Mouse (Mus musculus) MEL (cell line): ENCODE measurements around the gene Mkrn1. TPM values are rescaled to one million over a fixed set of nuclear protein-coding genes. Genes with fewer than 3 reads are reported as not detected.

Experiments
- DNase-seq: peaks from one replicate; pipeline ENCODE4 v3.0.0; 2011; ENCODE audit warnings: low read depth, low spot score
- H3K27ac ChIP-seq: 2 replicates; pipeline ENCODE4 v1.5.1; 2012; ENCODE audit warnings: low read depth, mild to moderate bottlenecking, control low read depth, low read length, moderate library complexity; ENCODE audit not compliant: control insufficient read depth
- H3K27me3 ChIP-seq, 2 experiments: fragments of 150-350 bp in 1 of 2; sonication (generic) in 1 of 2; 2 replicates each; pipeline ENCODE4 v1.6.1; 2012; ENCODE audit warnings: low read length in 2 of 2, mild to moderate bottlenecking in 2 of 2, improper control_type of control experiment in 1 of 2, moderate library complexity in 1 of 2; ENCODE audit not compliant: insufficient read depth in 2 of 2, control insufficient read depth in 1 of 2
- H3K36me3 ChIP-seq, 2 experiments: 2 replicates each; pipeline ENCODE4 v1.6.1; 2012 to 2014; ENCODE audit warnings: low read length in 2 of 2, improper control_type of control experiment in 1 of 2, inconsistent platforms in 1 of 2, mild to moderate bottlenecking in 1 of 2; ENCODE audit not compliant: insufficient read depth in 2 of 2, control insufficient read depth in 1 of 2
- H3K4me1 ChIP-seq, 2 experiments: fragments of 150-350 bp in 1 of 2; sonication (generic) in 1 of 2; 2 replicates each; pipeline ENCODE4 v1.6.1; 2012; ENCODE audit warnings: low read length in 2 of 2, improper control_type of control experiment in 1 of 2, mild to moderate bottlenecking in 1 of 2; ENCODE audit not compliant: insufficient read depth in 2 of 2, control insufficient read depth in 1 of 2
- H3K4me3 ChIP-seq, 2 experiments: fragments of 150-350 bp in 1 of 2; sonication (generic) in 1 of 2; 2 replicates each; pipeline ENCODE4 v1.5.1; 2012; ENCODE audit warnings: low read depth in 2 of 2, low read length in 2 of 2, mild to moderate bottlenecking in 2 of 2, moderate library complexity in 2 of 2, control low read depth in 1 of 2, improper control_type of control experiment in 1 of 2; ENCODE audit not compliant: control insufficient read depth in 1 of 2, insufficient read depth in 1 of 2
- H3K79me2 ChIP-seq: 2 replicates; pipeline ENCODE4 v1.6.1; 2012; ENCODE audit warnings: mild to moderate bottlenecking, low read length, moderate library complexity; ENCODE audit not compliant: control insufficient read depth, poor library complexity, insufficient read depth
- H3K9ac ChIP-seq: 2 replicates; pipeline ENCODE4 v1.6.1; 2012; ENCODE audit warnings: low read depth, mild to moderate bottlenecking, control low read depth, low read length, moderate library complexity; ENCODE audit not compliant: control insufficient read depth, poor library complexity, severe bottlenecking
- H3K9me3 ChIP-seq: fragments of 150-350 bp; sonication (generic); replicated peaks from 2 replicates; pipeline ENCODE4 v1.6.1; 2012; ENCODE audit warnings: mild to moderate bottlenecking, low read length, improper control_type of control experiment, moderate library complexity; ENCODE audit not compliant: insufficient read depth
- EP300 ChIP-seq, 2 experiments: IDR thresholded peaks; 2 replicates each; pipeline ENCODE4 v1.6.1; 2011; ENCODE audit warnings: improper control_type of control experiment in 2 of 2, low read length in 2 of 2, low read depth in 1 of 2, mild to moderate bottlenecking in 1 of 2
- GATA1 ChIP-seq: IDR thresholded peaks from 2 replicates; pipeline ENCODE4 v1.6.1; 2011; ENCODE audit warnings: low read depth, low read length, improper control_type of control experiment
- KAT2A ChIP-seq: conservative IDR thresholded peaks from 2 replicates; pipeline ENCODE4 v1.6.1; 2012; ENCODE audit warnings: low read depth, low read length, improper control_type of control experiment, inconsistent platforms
- MAX ChIP-seq: IDR thresholded peaks from 2 replicates; pipeline ENCODE4 v1.6.1; 2011; ENCODE audit warnings: low read length, improper control_type of control experiment
- MYC ChIP-seq: IDR thresholded peaks from 2 replicates; pipeline ENCODE4 v1.6.1; 2011; ENCODE audit warnings: low read depth, mild to moderate bottlenecking, low read length, improper control_type of control experiment, moderate library complexity
- RCOR1 ChIP-seq: IDR thresholded peaks from 2 replicates; pipeline ENCODE4 v1.6.1; 2012; ENCODE audit warnings: low read depth, mild to moderate bottlenecking, inconsistent platforms, low read length, improper control_type of control experiment
- SIN3A ChIP-seq: IDR thresholded peaks from 2 replicates; pipeline ENCODE4 v1.6.1; 2012; ENCODE audit warnings: low read length, improper control_type of control experiment, inconsistent platforms
- SMC3 ChIP-seq: IDR thresholded peaks from 2 replicates; pipeline ENCODE4 v1.6.1; 2011; ENCODE audit warnings: low read depth, low read length, improper control_type of control experiment
- TCF12 ChIP-seq: IDR thresholded peaks from 2 replicates; pipeline ENCODE4 v1.6.1; 2014; ENCODE audit warnings: low read depth, mild to moderate bottlenecking, inconsistent platforms, low read length, improper control_type of control experiment, moderate library complexity
- ZC3H11A ChIP-seq: IDR thresholded peaks from 2 replicates; pipeline ENCODE4 v1.6.1; 2012; ENCODE audit warnings: low read depth, mild to moderate bottlenecking, inconsistent platforms, low read length, improper control_type of control experiment
- polyA plus RNA-seq, 2 experiments: library from polyadenylated mRNA; stranded (reverse) in 1 of 2; unstranded in 1 of 2; fragments of >175 nt in 1 of 2; fragments of >200 nt in 1 of 2; gene quantifications; 2 replicates each; pipeline versions ENCODE4 v1.2.1 to v1.2.4; 2012; ENCODE audit warnings: low replicate concordance in 2 of 2, low read depth in 1 of 2; ENCODE audit not compliant: insufficient read length in 2 of 2, insufficient read depth in 1 of 2, missing spikeins in 1 of 2
- total RNA-seq: library from RNA; depleted of rRNA; stranded (reverse); fragments of 300-350 nt; gene quantifications from 2 replicates; pipeline ENCODE4 v1.2.3, GENCODE M21; 2012

Mkrn1 gene
- total and polyA plus RNA-seq, 3 experiments: 57.4 to 58.1 TPM; not detected in 1

DNA sequence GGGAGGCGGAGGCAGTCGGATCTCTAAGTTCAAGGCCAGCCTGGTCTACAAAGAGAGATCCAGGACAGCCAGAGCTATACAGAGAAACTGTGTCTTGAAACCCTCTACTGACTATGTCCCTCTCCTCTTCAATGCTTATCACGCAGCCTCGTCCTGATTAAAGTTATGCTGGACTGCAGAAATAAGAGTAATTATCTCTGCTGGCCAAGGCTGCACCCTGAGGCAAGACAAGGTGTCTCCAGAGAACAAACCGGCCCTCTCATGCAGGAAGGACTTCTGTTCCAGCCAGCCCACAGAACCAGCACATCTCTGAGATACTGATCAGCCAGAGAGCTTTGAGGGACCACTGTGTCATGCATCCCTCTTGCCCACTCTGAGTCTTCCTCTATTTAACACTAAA lies 15.6 kb upstream of the Mkrn1 start:
- H3K27ac ChIP-seq: no peak overlapping the region

DNA sequence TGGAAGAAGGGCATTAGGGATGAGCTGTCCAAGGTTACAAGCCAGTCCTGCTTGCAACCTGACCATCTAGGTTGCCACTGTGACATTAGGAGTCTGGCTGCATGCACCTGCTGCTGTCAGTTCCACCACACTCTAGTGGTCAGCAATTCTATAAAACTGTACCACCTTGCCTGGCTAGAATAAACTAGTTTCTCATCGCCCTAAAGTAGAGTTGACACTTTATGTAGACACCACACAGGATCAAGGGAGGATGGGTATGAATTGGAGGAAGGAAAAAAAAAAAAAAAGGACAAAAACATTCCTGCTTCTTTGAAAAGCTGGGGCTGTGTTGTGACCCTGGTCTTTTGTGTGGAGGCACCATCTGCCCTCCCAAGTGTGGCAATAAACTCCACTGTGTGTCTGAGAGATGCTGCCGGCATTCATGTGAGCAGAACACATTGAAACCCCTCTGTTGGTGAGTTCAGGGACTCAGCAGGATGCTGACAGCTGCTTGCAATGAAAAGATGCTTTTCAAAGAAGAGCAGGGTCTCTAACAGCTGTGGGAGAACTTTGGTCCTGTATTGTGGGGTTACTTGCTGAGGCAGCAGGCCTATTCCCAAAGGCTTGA lies 14.7 kb upstream of the Mkrn1 start:
- TF ChIP-seq KAT2A (no peak), SIN3A (0 out of 2 replicates have a peak, but pooled peaks have one; percentile 10)
- H3K4me3 ChIP-seq: no peak overlapping the region
- DNase-seq: no peak
- peaks cover 0 to 24% of the 10 kb centered on the region in 2 experiments; a peak in 2 of 4 replicates for H3K36me3 ChIP-seq
- H3K27ac ChIP-seq: peak overlapping the region; percentile 47
- H3K27me3 ChIP-seq: no peaks in the 10 kb centered on the region
- H3K79me2 ChIP-seq: no peaks in the 10 kb centered on the region; the same call in 1 of the 2 replicates
- peaks cover 17 to 33% of the 10 kb centered on the region in 2 experiments for H3K4me1 ChIP-seq
- H3K9ac ChIP-seq: no peak overlapping the region
- no peaks in the 10 kb centered on the region for H3K9me3 ChIP-seq

More for the DNA sequence above, 15.6 kb upstream of the Mkrn1 start:
- H3K4me3 ChIP-seq: no peak overlapping the region
- no peaks in the 10 kb centered on the region for H3K79me2 ChIP-seq
- peaks cover 0 to 17% of the 10 kb centered on the region in 2 experiments; a peak in 2 of 4 replicates for H3K36me3 ChIP-seq
- H3K9ac ChIP-seq: no peak overlapping the region
- H3K27me3 ChIP-seq: no peaks in the 10 kb centered on the region
- H3K9me3 ChIP-seq: no peaks in the 10 kb centered on the region
- TF ChIP-seq GATA1: peak; percentile 30; the same call in 1 of the 2 replicates
- no peak for TF ChIP-seq KAT2A
- TF ChIP-seq MYC: no peak
- TF ChIP-seq EP300 (IDR thresholded peaks at IDR 0.05; ENCODE audit: low read depth in 1 of 2, low read length in 2 of 2): 0 out of 4 replicates have a peak, but pooled peaks of 1 of the 2 experiments have one; percentile 6
- 0 out of 2 replicates have a peak, but pooled peaks have one; percentile 10 for TF ChIP-seq TCF12
- no peak for TF ChIP-seq MAX
- no peak for DNase-seq
- H3K4me1 ChIP-seq: peaks cover 13 to 27% of the 10 kb centered on the region in 2 experiments

DNA sequence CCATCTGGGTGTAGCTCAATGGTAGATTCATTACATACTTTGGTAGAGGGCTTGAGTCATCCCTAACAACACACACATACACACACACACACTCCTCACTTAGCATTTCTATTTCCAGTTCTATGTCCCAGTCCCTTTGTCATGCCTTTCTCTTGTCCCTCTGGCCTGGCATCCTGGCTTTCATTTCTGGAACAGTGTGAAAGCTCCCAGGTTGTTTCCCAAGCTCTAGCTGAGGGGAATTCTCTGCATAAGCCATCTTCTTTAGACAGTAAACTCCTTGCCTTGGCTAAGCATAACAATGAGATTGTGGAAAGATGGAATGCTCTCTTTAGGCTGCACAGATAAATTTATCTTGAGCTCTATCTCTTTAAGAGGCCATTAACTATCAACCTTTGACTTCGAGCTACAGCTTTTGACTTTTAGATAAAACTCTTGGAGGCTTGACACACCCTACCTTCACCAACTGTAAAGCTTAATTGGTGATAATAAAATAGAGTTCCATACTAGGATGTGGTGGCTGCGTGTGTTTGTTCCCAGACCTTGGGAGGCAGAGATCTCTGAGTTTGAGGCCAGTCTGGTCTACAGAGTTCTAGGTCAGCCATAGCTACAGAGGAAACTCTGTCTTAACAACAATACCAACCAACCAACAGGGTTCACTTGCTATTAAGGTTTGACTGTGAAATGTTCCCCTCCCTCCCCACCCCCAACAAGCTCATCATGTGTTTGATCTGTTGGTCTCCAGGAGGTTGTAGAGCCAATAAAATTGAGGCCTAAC lies 14.0 kb upstream of the Mkrn1 start:
- Histone ChIP-seq H3K27ac (peak overlapping the region; percentile 47), H3K27me3 (no peaks in the 10 kb centered on the region), H3K79me2 (no peaks in the 10 kb centered on the region; the same call in 1 of the 2 replicates), H3K36me3 (peaks cover 0 to 28% of the 10 kb centered on the region in 2 experiments; a peak in 2 of 4 replicates), H3K4me1 (peaks cover 22 to 36% of the 10 kb centered on the region in 2 experiments), H3K9me3 (no peaks in the 10 kb centered on the region), H3K4me3 (no peak overlapping the region), H3K9ac (no peak overlapping the region)
- TF ChIP-seq RCOR1 (peak; percentile 26; the same call in 1 of the 2 replicates), MAX (no peak), SIN3A (peak; percentile 16; the same call in 1 of the 2 replicates), ZC3H11A (no peak), SMC3 (no peak), EP300 (IDR thresholded peaks at IDR 0.05; ENCODE audit: low read depth in 1 of 2, low read length in 2 of 2) (peak; percentile 35 to 81; a peak in 3 of 4 replicates), GATA1 (peak; percentile 50), TCF12 (0 out of 2 replicates have a peak, but pooled peaks have one; percentile 45)
- no peak for DNase-seq
